Mouse (Mus musculus): Measurements from ENCODE around the gene Hmg20b. TPM values are rescaled to one million over a fixed set of nuclear protein-coding genes. Genes with fewer than 3 reads are reported as not detected.
A peak's percentile ranks its signal among the peaks of the same experiment; 100 is the strongest.

Gene Hmg20b
- 46.5 and 51.5 TPM in 2 replicates for polyA plus RNA-seq (2015; fragmentation: Nextera tagmentation; extraction: Ambion mirVana)

DNA sequence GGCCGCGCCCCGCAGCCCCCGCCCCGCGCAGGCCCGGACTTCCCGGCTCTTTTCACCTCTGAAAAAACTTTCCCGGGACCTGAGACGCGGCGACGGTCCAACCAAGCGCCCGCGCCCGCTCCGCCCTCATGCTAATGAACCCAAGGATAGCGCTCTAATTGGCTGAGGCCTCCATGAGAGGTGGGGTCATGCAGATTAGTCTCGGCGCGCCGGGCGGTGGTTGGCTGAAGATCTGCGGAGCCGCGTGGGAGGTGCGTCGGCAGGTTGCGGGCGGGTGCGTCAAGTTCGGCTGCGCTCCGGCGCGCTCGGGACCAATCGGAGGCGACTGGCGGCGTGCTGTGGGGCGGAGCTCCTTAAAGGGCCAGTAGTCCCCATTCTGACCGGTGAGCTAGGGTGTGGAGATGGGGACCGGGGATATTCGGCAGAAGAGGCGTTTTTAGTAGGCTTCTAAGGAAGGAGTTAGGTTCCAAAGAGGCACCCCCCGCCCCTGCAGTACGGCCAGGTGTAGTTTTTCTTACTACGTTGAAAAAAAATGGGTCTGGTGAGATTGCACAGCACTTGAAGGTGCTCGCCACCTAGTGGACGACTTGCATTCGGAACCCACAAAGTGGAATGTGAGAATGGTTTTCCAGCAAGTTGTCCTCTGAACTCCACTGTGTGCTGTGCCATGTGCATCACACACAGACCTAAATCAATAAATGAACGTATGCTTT lies at the start of gene Hmg20b:
TSS of gene Hmg20b (minus strand) at position 130 of the 713 bp plus-strand sequence.
- peak within 1 kb of the TSS; percentile 67; the same call in 1 of the 2 replicates for H3K27ac ChIP-seq (replicated peaks)
- peak; percentile 96 for ATAC-seq (ENCODE audit: low read depth)

GRCm38 (mm10) chr10:81399798-81400308 lies 49.6 kb upstream of the Hmg20b start:
- 0 out of 2 replicates have a peak overlapping the region, but pooled peaks have one; percentile 4 for H3K4me3 ChIP-seq
- peak overlapping the region; percentile 33 for H3K4me2 ChIP-seq
- H3K9ac ChIP-seq: peak overlapping the region; percentile 50; the same call in 1 of the 2 replicates
- no peaks in the 10 kb centered on the region for H3K9me3 ChIP-seq
- peaks cover 70% of the 10 kb centered on the region for H3K4me1 ChIP-seq (replicated peaks)
- H3K27me3 ChIP-seq: 0 out of 2 replicates have a peak, but pooled peaks cover 3% of the 10 kb centered on the region
- ATAC-seq (ENCODE audit: low read depth): no peak
- H3K36me3 ChIP-seq: peaks cover 36% of the 10 kb centered on the region
- WGBS: 76% methylated on average over 18 of the region's 18 CpGs
- peak overlapping the region; percentile 95; the same call in 1 of the 2 replicates for H3K27ac ChIP-seq (replicated peaks)

More for the DNA sequence above, at the start of gene Hmg20b:
- Histone ChIP-seq H3K27me3 (peaks cover 18% of the 10 kb centered on the region), H3K4me2 (peak within 1 kb of the TSS; percentile 85), H3K9me3 (no peaks in the 10 kb centered on the region), H3K36me3 (no peaks in the 10 kb centered on the region), H3K4me1 (replicated peaks) (peaks cover 30% of the 10 kb centered on the region), H3K9ac (peak within 1 kb of the TSS; percentile 80), H3K4me3 (peak within 1 kb of the TSS; percentile 66)
- WGBS: under 1% methylated on average over 54 of the region's 54 CpGs

DNA sequence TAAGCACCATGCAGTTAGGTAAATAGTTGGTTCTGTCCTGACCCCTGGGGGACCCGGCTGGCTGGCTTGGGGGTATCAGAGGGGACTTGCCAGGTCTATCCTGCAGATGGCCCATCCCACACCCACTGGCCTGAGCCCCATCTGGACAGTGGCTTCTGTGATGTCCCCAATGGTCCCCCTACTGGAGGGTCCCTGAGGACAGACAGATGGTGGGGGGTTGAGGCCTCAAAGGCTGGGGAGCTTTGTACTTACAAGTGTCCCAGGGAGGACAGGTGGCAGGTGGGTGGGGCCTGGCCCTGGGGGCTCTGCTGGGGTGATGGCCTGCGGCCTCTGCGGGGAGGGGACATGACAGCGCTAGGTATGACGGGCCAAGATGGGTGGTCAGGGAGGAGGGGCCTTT lies 49.0 kb upstream of the Hmg20b start:
- Histone ChIP-seq H3K4me2 (0 out of 2 replicates have a peak overlapping the region, but pooled peaks have one; percentile 33), H3K9me3 (no peaks in the 10 kb centered on the region), H3K4me1 (replicated peaks) (peaks cover 70% of the 10 kb centered on the region), H3K36me3 (peaks cover 31% of the 10 kb centered on the region), H3K9ac (0 out of 2 replicates have a peak overlapping the region, but pooled peaks have one; percentile 50), H3K27me3 (0 out of 2 replicates have a peak, but pooled peaks cover 3% of the 10 kb centered on the region), H3K27ac (replicated peaks) (no peak overlapping the region), H3K4me3 (no peak overlapping the region)
- ATAC-seq (ENCODE audit: low read depth): no peak
- 51% methylated on average over 5 of the region's 5 CpGs for WGBS

DNA sequence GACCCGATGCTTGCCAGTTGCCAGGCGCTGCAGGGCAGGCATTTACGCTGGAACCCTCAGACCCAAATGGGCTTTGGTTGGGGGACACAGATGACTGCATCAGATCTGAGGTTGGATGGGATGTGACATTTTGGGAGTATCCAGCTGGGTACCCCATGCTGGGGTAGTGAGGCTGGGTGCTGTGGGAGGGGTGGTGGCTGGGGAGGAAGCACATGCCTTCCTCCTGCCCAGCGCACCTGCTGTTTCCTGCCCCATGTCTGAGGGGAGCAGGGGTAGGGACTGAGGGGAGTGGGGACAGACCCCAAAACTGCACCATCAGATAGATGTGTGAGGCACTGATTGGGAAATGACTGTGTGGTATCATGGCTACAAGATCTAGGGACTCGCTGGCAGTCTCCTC lies 46.5 kb upstream of the Hmg20b start:
- WGBS: 58% methylated on average over 5 of the region's 5 CpGs
- peak overlapping the region; percentile 50 for H3K9ac ChIP-seq
- no peak overlapping the region for H3K4me3 ChIP-seq
- H3K27me3 ChIP-seq: 0 out of 2 replicates have a peak, but pooled peaks cover 3% of the 10 kb centered on the region
- H3K27ac ChIP-seq (replicated peaks): peak overlapping the region; percentile 56
- H3K4me2 ChIP-seq: no peak overlapping the region
- H3K36me3 ChIP-seq: peaks cover 24% of the 10 kb centered on the region
- no peaks in the 10 kb centered on the region for H3K9me3 ChIP-seq
- no peak for ATAC-seq (ENCODE audit: low read depth)
- peaks cover 61% of the 10 kb centered on the region for H3K4me1 ChIP-seq (replicated peaks)

GRCm38 (mm10) chr10:81395865-81396264 lies 45.6 kb upstream of the Hmg20b start:
- peak overlapping the region; percentile 56 for H3K27ac ChIP-seq (replicated peaks)
- WGBS: 71% methylated on average over 4 of the region's 4 CpGs
- ATAC-seq (ENCODE audit: low read depth): no peak

DNA sequence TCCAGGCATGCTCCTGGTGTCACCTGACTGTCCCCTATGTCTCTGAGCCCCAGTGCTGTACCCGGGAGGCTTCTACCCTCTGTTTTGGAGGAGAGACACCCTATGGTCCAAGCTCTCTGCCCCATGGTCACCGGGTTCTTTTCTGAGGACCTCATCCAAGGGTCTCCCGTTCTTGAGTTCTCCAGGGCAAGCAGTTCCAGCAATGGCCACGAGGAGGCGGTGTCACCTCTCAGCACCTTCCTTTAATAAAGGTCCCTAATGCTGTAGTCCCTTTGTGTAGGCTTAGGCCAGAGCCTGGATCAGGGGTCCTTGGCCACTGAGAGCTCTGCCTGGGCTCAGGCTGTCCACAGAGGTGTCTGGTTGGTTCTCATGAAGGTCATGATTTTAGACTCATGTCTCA lies 44.8 kb upstream of the Hmg20b start:
- no peak for ATAC-seq (ENCODE audit: low read depth)
- peaks cover 45% of the 10 kb centered on the region for H3K4me1 ChIP-seq (replicated peaks)
- H3K36me3 ChIP-seq: peaks cover 26% of the 10 kb centered on the region
- no peak overlapping the region for H3K4me2 ChIP-seq
- H3K9ac ChIP-seq: no peak overlapping the region
- no peak overlapping the region for H3K27ac ChIP-seq (replicated peaks)
- H3K27me3 ChIP-seq: 0 out of 2 replicates have a peak, but pooled peaks cover 3% of the 10 kb centered on the region
- H3K4me3 ChIP-seq: no peak overlapping the region
- H3K9me3 ChIP-seq: no peaks in the 10 kb centered on the region
- WGBS: 17% methylated on average over 5 of the region's 5 CpGs

More at GRCm38 (mm10) chr10:81395865-81396264, 45.6 kb upstream of the Hmg20b start:
- Histone ChIP-seq H3K4me3 (no peak overlapping the region), H3K9ac (no peak overlapping the region), H3K4me1 (replicated peaks) (peaks cover 52% of the 10 kb centered on the region), H3K4me2 (no peak overlapping the region), H3K27me3 (0 out of 2 replicates have a peak, but pooled peaks cover 3% of the 10 kb centered on the region), H3K9me3 (no peaks in the 10 kb centered on the region), H3K36me3 (peaks cover 29% of the 10 kb centered on the region)

DNA sequence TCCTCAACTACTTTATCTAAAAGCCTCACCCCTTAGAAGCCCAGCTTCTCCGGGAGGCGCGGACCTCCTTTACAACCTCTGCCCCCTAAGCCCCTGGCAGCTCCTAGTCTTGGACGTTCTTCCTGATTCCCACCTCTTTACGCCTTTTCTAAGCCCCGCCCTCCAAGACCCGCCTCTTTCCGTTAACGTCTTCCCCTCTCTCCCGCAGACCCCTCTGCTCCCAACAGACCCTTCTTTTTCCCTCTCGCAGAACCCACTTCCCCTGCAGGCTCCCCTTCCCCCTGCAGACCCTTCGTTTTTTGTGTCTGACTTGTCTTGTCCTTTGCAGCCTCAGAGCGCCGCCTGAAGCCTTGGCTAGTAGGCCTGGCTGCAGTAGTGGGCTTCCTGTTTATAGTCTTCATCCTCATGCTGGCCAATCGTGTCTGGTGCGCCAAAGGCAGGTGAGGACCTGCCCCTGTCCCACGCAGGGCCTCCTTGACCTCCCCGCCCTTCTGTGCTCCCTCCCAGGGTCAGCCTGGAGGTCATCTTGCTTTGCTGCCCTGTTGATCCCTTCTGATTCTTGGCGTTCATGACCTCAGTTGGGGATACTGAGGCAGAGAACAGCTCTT lies 43.3 kb upstream of the Hmg20b start:
- no peak for ATAC-seq (ENCODE audit: low read depth)
- WGBS: 8% methylated on average over 19 of the region's 19 CpGs
- Histone ChIP-seq H3K27ac (replicated peaks) (peak overlapping the region; percentile 64), H3K4me2 (peak overlapping the region; percentile 47), H3K4me3 (peak overlapping the region; percentile 15), H3K27me3 (no peaks in the 10 kb centered on the region), H3K4me1 (replicated peaks) (peaks cover 41% of the 10 kb centered on the region), H3K36me3 (peaks cover 18% of the 10 kb centered on the region), H3K9ac (peak overlapping the region; percentile 63), H3K9me3 (no peaks in the 10 kb centered on the region)

GRCm38 (mm10) chr10:81392781-81393185 lies 42.5 kb upstream of the Hmg20b start, which contains the start of gene Smim24:
TSS of gene Smim24 (plus strand) at chr10:81393051.
- peak within 1 kb of the TSS; percentile 47 for H3K4me2 ChIP-seq
- no peak for ATAC-seq (ENCODE audit: low read depth)
- no peaks in the 10 kb centered on the region for H3K27me3 ChIP-seq
- peak within 1 kb of the TSS; percentile 63 for H3K9ac ChIP-seq
- peak within 1 kb of the TSS; percentile 15 for H3K4me3 ChIP-seq
- peaks cover 25% of the 10 kb centered on the region for H3K36me3 ChIP-seq
- H3K4me1 ChIP-seq (replicated peaks): peaks cover 41% of the 10 kb centered on the region
- H3K9me3 ChIP-seq: no peaks in the 10 kb centered on the region
- 58% methylated on average over 14 of the region's 14 CpGs for WGBS
- peak within 1 kb of the TSS; percentile 64 for H3K27ac ChIP-seq (replicated peaks)

GRCm38 (mm10) chr10:81392270-81392669 lies 42.0 kb upstream of the Hmg20b start:
- no peak for ATAC-seq (ENCODE audit: low read depth)
- Histone ChIP-seq H3K4me2 (no peak overlapping the region), H3K27ac (replicated peaks) (no peak overlapping the region), H3K36me3 (peaks cover 25% of the 10 kb centered on the region), H3K9me3 (no peaks in the 10 kb centered on the region), H3K4me1 (replicated peaks) (peaks cover 37% of the 10 kb centered on the region), H3K4me3 (no peak overlapping the region), H3K27me3 (no peaks in the 10 kb centered on the region), H3K9ac (no peak overlapping the region)
- WGBS: 84% methylated on average over 6 of the region's 6 CpGs

- Histone ChIP-seq H3K4me2 (no peak overlapping the region), H3K27me3 (no peaks in the 10 kb centered on the region), H3K9me3 (no peaks in the 10 kb centered on the region), H3K4me3 (no peak overlapping the region), H3K36me3 (peaks cover 41% of the 10 kb centered on the region), H3K9ac (0 out of 2 replicates have a peak overlapping the region, but pooled peaks have one; percentile 5), H3K27ac (replicated peaks) (no peak overlapping the region), H3K4me1 (replicated peaks) (peaks cover 27% of the 10 kb centered on the region)
- WGBS: 91% methylated on average over 13 of the region's 13 CpGs
- no peak for ATAC-seq (ENCODE audit: low read depth)
These were observed 40.3 kb upstream of the Hmg20b start for GRCm38 (mm10) chr10:81390678-81390965.

GRCm38 (mm10) chr10:81389801-81390677 lies 39.8 kb upstream of the Hmg20b start:
- H3K36me3 ChIP-seq: peaks cover 41% of the 10 kb centered on the region
- H3K27ac ChIP-seq (replicated peaks): no peak overlapping the region; the same call in 1 of the 2 replicates
- no peak overlapping the region for H3K4me2 ChIP-seq
- H3K27me3 ChIP-seq: no peaks in the 10 kb centered on the region
- peaks cover 32% of the 10 kb centered on the region for H3K4me1 ChIP-seq (replicated peaks)
- peak; percentile 37; the same call in 1 of the 2 replicates for ATAC-seq (ENCODE audit: low read depth)
- H3K9ac ChIP-seq: peak overlapping the region; percentile 49
- no peaks in the 10 kb centered on the region for H3K9me3 ChIP-seq
- no peak overlapping the region for H3K4me3 ChIP-seq
- WGBS: 61% methylated on average over 23 of the region's 23 CpGs

Data from neural tube, embryonic 13.5 days (tissue).